Mouse (Mus musculus) thymus, adult 2 months (tissue): ENCODE measurements around the gene Sept4. TPM values are rescaled to one million over a fixed set of nuclear protein-coding genes. Genes with fewer than 3 reads are reported as not detected.

Experiments used
- DNase-seq: peaks from one replicate; pipeline ENCODE4 v3.0.0; 2021
- H3K27ac ChIP-seq: fragments of 200-500 bp; 2 replicates; pipeline ENCODE4 v1.5.1; 2012; ENCODE audit warnings: low read length, control low read depth; ENCODE audit not compliant: control insufficient read depth, insufficient read depth
- H3K27me3 ChIP-seq: fragments of 200-500 bp; 2 replicates; pipeline ENCODE4 v1.6.1; 2012; ENCODE audit warnings: mild to moderate bottlenecking, low read length, moderate library complexity, mixed read lengths; ENCODE audit not compliant: control insufficient read depth, insufficient read depth
- H3K36me3 ChIP-seq: fragments of 200-500 bp; 2 replicates; pipeline ENCODE4 v1.6.1; 2012; ENCODE audit warnings: mild to moderate bottlenecking, low read length, moderate library complexity; ENCODE audit not compliant: control insufficient read depth, insufficient read depth
- H3K4me1 ChIP-seq: fragments of 200-500 bp; replicated peaks from 2 replicates; pipeline ENCODE4 v1.6.1; 2012; ENCODE audit warnings: low read length; ENCODE audit not compliant: control insufficient read depth, insufficient read depth
- H3K4me3 ChIP-seq: fragments of 200-500 bp; 2 replicates; pipeline ENCODE4 v1.5.1; 2012; ENCODE audit warnings: mild to moderate bottlenecking, low read length, control low read depth, moderate library complexity; ENCODE audit not compliant: control insufficient read depth, insufficient read depth
- CTCF ChIP-seq: fragments of 200-500 bp; IDR thresholded peaks from 2 replicates; pipeline ENCODE4 v1.5.1; 2012; ENCODE audit warnings: mild to moderate bottlenecking, control low read depth, low read length, moderate library complexity, borderline replicate concordance; ENCODE audit not compliant: control insufficient read depth, poor library complexity, insufficient read depth; ENCODE audit errors: extremely low read depth
- POLR2A ChIP-seq: fragments of 200-500 bp; IDR thresholded peaks from 2 replicates; pipeline ENCODE4 v1.6.1; 2012; ENCODE audit warnings: mild to moderate bottlenecking, low read length, control low read depth, moderate library complexity; ENCODE audit not compliant: control insufficient read depth, poor library complexity, insufficient read depth; ENCODE audit errors: extremely low read depth
- WGBS: fragments of 180-500 bp; shearing (Covaris S2); methylation state at CpG from one replicate; pipeline ENCODE4 v1.1.7; 2018; 5-methylcytosine and 5-hydroxymethylcytosine counted together
- polyA plus RNA-seq: library from polyadenylated mRNA; depleted of rRNA; stranded (reverse); fragments of >200 nt; gene quantifications from 2 replicates; pipeline ENCODE4 v1.2.3, GENCODE M21; 2012

The Sept4 gene
- polyA plus RNA-seq, 1 experiment: 13.2 TPM

DNA sequence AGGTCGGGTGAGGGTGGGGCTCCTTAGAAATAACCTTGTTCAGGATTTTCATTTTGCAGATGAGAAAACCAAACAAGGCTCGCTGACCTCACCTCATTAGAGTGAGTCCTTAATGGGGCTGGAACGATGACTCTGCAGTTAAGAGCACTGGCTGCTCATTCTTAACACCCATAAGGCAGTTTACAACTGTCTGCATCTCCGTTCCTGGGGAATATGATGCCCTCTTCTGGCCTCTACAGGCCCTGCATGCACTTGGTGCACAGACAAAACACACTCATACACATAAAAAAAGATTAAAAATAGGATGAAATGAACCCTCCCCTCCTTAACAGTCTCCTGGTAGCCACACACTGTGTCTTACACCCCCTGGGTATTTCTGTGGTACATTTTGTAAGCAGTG is 40.7 kb upstream of the Sept4 start:
- H3K4me3 ChIP-seq: no peak overlapping the region
- DNase-seq: peak; percentile 3
- no peaks in the 10 kb centered on the region for H3K36me3 ChIP-seq
- TF ChIP-seq CTCF: no peak
- TF ChIP-seq POLR2A: no peak
- WGBS: 81% methylated on average over 4 of the region's 4 CpGs
- H3K27me3 ChIP-seq: no peaks in the 10 kb centered on the region
- no peaks in the 10 kb centered on the region for H3K4me1 ChIP-seq
- H3K27ac ChIP-seq: no peak overlapping the region

GRCm38 (mm10) chr11:87531695-87532094 is 37.0 kb upstream of the Sept4 start:
- no peak for DNase-seq
- H3K4me3 ChIP-seq: no peak overlapping the region
- no peaks in the 10 kb centered on the region for H3K36me3 ChIP-seq
- H3K27ac ChIP-seq: no peak overlapping the region
- TF ChIP-seq CTCF (no peak), POLR2A (no peak)
- H3K27me3 ChIP-seq: no peaks in the 10 kb centered on the region
- 77% methylated on average over 6 of the region's 6 CpGs for WGBS
- H3K4me1 ChIP-seq: no peaks in the 10 kb centered on the region

GRCm38 (mm10) chr11:87542285-87542684 is 26.4 kb upstream of the Sept4 start:
- Histone ChIP-seq H3K4me1 (peaks cover 6% of the 10 kb centered on the region), H3K27me3 (no peaks in the 10 kb centered on the region), H3K36me3 (no peaks in the 10 kb centered on the region), H3K4me3 (no peak overlapping the region), H3K27ac (no peak overlapping the region)
- 82% methylated on average over 8 of the region's 8 CpGs for WGBS
- TF ChIP-seq POLR2A (no peak), CTCF (no peak)
- no peak for DNase-seq

- DNase-seq: no peak
- Histone ChIP-seq H3K4me1 (peaks cover 6% of the 10 kb centered on the region), H3K36me3 (no peaks in the 10 kb centered on the region), H3K4me3 (no peak overlapping the region), H3K27me3 (no peaks in the 10 kb centered on the region), H3K27ac (no peak overlapping the region)
- 30% methylated on average over 3 of the region's 3 CpGs for WGBS
- TF ChIP-seq CTCF (no peak), POLR2A (no peak)
These were observed 25.8 kb upstream of the Sept4 start for GRCm38 (mm10) chr11:87542906-87543305.

DNA sequence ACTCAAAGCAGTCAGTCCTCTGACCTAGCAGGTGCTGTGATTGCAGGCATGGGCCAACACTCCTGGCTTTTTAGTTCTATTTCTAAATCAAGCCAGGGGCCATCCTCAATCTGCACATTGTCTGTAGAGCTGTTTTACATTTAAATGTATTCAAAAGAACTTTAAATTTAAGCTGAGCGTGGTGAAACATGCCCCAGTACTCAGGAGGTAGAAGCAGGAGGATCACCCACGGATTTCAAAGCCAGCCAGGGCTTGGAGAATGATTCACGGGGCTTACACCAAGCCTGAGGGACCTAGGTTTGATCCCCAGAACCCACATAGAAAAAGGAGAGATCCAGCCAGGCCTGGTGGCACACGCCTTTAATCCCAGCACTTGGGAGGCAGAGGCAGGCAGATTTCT is 15.4 kb upstream of the Sept4 start:
- H3K4me3 ChIP-seq: no peak overlapping the region
- H3K27me3 ChIP-seq: no peaks in the 10 kb centered on the region
- no peaks in the 10 kb centered on the region for H3K36me3 ChIP-seq
- no peaks in the 10 kb centered on the region for H3K4me1 ChIP-seq
- no peak for DNase-seq
- 88% methylated on average over 4 of the region's 4 CpGs for WGBS
- TF ChIP-seq POLR2A: no peak
- no peak for TF ChIP-seq CTCF
- no peak overlapping the region for H3K27ac ChIP-seq

GRCm38 (mm10) chr11:87554386-87554785 is 14.3 kb upstream of the Sept4 start:
- Histone ChIP-seq H3K4me1 (no peaks in the 10 kb centered on the region), H3K36me3 (no peaks in the 10 kb centered on the region), H3K4me3 (no peak overlapping the region), H3K27me3 (no peaks in the 10 kb centered on the region), H3K27ac (no peak overlapping the region)
- 77% methylated on average over 5 of the region's 5 CpGs for WGBS
- DNase-seq: no peak
- no peak for TF ChIP-seq CTCF
- TF ChIP-seq POLR2A: no peak

GRCm38 (mm10) chr11:87555106-87555703 is 13.5 kb upstream of the Sept4 start:
- Histone ChIP-seq H3K27ac (no peak overlapping the region), H3K4me1 (no peaks in the 10 kb centered on the region), H3K36me3 (no peaks in the 10 kb centered on the region), H3K27me3 (no peaks in the 10 kb centered on the region), H3K4me3 (no peak overlapping the region)
- DNase-seq: no peak
- TF ChIP-seq POLR2A: no peak
- no peak for TF ChIP-seq CTCF
- 56% methylated on average over 2 of the region's 2 CpGs for WGBS
